Mouse (Mus musculus): ENCODE measurements at regions not wholly inside any gene's neighbourhood (a gene's known extent, or its start where the extent isn't known, plus 50 kb on each side); places are given as distances from the start of the nearest gene placed in this dataset.

- H3K79me2 ChIP-seq (replicated peaks; ENCODE audit: control insufficient read depth, insufficient read depth, low read length): no peaks in the 10 kb centered on the region
- TF ChIP-seq POLR2A (IDR thresholded peaks at IDR 0.05; ENCODE audit: insufficient read depth, low read depth, low read length) (no peak), CTCF (IDR thresholded peaks at IDR 0.05) (no peak), EP300 (IDR thresholded peaks at IDR 0.05; ENCODE audit: insufficient read depth, low read depth, low read length) (no peak)
- DNase-seq: no peak
- no peak overlapping the region for H3K9ac ChIP-seq (ENCODE audit: low read depth, low read length)
- H3K4me1 ChIP-seq (ENCODE audit: control insufficient read depth, insufficient read depth, low read length): no peaks in the 10 kb centered on the region
- H3K36me3 ChIP-seq (ENCODE audit: control insufficient read depth, insufficient read depth, low read length): no peaks in the 10 kb centered on the region
- H3K27ac ChIP-seq: no peak overlapping the region
- H3K4me3 ChIP-seq: no peak overlapping the region
- 68% methylated on average over 1 of the region's 1 CpGs for WGBS
- intact Hi-C loops (cut with DNase I): no loop called here
- H3K27me3 ChIP-seq (ENCODE audit: control insufficient read depth, insufficient read depth, low read length): peaks cover 1% of the 10 kb centered on the region; the same call in 1 of the 2 replicates
These were observed 184.5 kb upstream of the Id2 start for GRCm38 (mm10) chr12:25281438-25281837.

DNA sequence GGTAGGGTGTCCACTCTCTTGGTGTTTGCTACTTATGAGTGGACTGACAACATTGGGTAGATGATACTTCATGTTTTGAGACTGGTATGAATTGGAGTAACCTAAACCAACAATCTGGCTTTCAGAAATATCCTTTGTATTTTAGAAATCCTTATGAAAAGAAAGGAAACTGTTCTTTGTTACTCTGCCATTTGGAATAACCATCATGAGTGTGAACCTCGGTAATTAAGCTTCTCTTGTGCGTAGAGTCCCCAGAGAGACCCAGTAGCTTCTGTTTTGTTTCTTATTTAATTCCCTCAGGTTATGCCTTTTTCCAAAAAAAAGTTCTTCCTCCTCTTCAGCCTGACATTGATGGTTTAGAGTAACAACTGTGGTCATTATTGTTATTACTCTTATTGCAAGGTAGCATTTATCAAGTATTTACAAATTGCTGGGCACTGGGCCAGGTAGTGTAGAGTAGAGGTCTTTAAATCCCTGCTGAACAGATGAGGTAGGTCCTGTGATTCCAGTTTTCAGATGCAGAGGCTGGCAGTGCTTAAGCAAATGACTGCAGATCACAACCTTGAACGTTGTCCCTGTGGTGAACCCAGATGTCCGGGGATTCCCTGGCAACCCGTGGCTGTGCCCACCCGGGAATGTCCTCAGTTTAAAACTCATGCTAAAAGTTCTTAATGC lies 176.8 kb upstream of the Id2 start:
- Histone ChIP-seq H3K9ac (ENCODE audit: low read depth, low read length) (no peak overlapping the region), H3K36me3 (ENCODE audit: control insufficient read depth, insufficient read depth, low read length) (no peaks in the 10 kb centered on the region), H3K4me3 (no peak overlapping the region), H3K27me3 (ENCODE audit: control insufficient read depth, insufficient read depth, low read length) (no peaks in the 10 kb centered on the region), H3K27ac (no peak overlapping the region), H3K4me1 (ENCODE audit: control insufficient read depth, insufficient read depth, low read length) (no peaks in the 10 kb centered on the region; the same call in 1 of the 2 replicates), H3K79me2 (replicated peaks; ENCODE audit: control insufficient read depth, insufficient read depth, low read length) (no peaks in the 10 kb centered on the region)
- intact Hi-C loops (cut with DNase I): no loop called here
- no peak for DNase-seq
- WGBS: 48% methylated on average over 6 of the region's 6 CpGs
- TF ChIP-seq EP300 (IDR thresholded peaks at IDR 0.05; ENCODE audit: insufficient read depth, low read depth, low read length) (no peak), POLR2A (IDR thresholded peaks at IDR 0.05; ENCODE audit: insufficient read depth, low read depth, low read length) (no peak), CTCF (IDR thresholded peaks at IDR 0.05) (no peak)

DNA sequence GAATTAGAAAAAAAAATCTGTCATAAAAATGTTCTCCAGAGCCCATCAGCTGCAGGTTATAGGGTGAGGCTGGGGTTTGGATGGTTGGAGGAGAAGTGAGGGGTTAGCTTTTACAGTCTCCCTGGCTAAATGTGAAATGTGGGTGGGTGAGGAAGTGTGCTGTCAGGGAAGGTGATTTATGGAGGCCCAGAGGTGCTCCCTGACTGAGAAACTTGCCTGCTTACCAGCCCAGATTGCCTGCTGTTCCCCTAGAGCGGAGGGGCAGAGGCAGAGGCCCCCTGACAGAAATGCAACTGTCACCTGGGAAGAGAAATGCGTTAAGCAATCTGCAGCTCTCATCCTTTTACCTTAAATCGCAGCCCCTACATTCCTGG lies 175.8 kb upstream of the Id2 start:
- Histone ChIP-seq H3K79me2 (replicated peaks; ENCODE audit: control insufficient read depth, insufficient read depth, low read length) (no peaks in the 10 kb centered on the region), H3K27me3 (ENCODE audit: control insufficient read depth, insufficient read depth, low read length) (no peaks in the 10 kb centered on the region), H3K9ac (ENCODE audit: low read depth, low read length) (no peak overlapping the region), H3K27ac (no peak overlapping the region), H3K4me1 (ENCODE audit: control insufficient read depth, insufficient read depth, low read length) (no peaks in the 10 kb centered on the region; the same call in 1 of the 2 replicates), H3K4me3 (no peak overlapping the region), H3K36me3 (ENCODE audit: control insufficient read depth, insufficient read depth, low read length) (no peaks in the 10 kb centered on the region)
- intact Hi-C loops (cut with DNase I): no loop called here
- TF ChIP-seq POLR2A (IDR thresholded peaks at IDR 0.05; ENCODE audit: insufficient read depth, low read depth, low read length) (no peak), EP300 (IDR thresholded peaks at IDR 0.05; ENCODE audit: insufficient read depth, low read depth, low read length) (no peak), CTCF (IDR thresholded peaks at IDR 0.05) (no peak)
- no peak for DNase-seq
- 85% methylated on average over 3 of the region's 3 CpGs for WGBS

DNA sequence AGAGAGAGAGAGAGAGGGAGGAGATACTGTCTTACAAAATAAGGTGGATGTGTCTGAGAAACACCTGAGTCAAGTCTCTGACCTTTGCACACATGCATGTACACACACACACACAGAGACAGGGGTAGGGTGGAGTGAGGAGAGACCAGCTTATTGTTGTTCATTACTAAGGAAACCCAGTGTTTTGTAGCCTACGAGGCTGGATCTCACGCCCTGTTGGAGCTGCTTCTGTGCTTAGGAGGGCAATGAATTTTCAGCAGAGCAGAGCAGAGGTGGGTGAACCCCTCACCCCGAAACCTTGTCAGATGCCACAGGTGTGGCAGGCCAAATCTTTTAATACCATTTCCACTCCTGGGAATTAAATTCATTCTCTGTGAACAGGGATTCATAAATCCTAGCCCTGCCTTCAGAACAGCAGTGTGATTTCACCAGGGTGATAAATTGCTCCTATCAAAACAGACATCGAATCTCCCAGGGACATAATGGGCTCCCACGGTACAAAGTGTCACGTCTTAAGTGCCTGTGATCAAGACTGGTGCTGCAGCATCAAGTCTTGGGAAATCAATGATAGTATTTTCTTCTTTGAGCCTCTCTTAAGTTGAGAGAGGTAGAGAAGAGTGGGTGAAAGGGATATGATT lies 175.3 kb upstream of the Id2 start:
- intact Hi-C loops (cut with DNase I): no loop called here
- Histone ChIP-seq H3K79me2 (replicated peaks; ENCODE audit: control insufficient read depth, insufficient read depth, low read length) (no peaks in the 10 kb centered on the region), H3K27ac (no peak overlapping the region), H3K4me1 (ENCODE audit: control insufficient read depth, insufficient read depth, low read length) (no peaks in the 10 kb centered on the region; the same call in 1 of the 2 replicates), H3K36me3 (ENCODE audit: control insufficient read depth, insufficient read depth, low read length) (no peaks in the 10 kb centered on the region), H3K4me3 (no peak overlapping the region), H3K9ac (ENCODE audit: low read depth, low read length) (no peak overlapping the region), H3K27me3 (ENCODE audit: control insufficient read depth, insufficient read depth, low read length) (no peaks in the 10 kb centered on the region)
- WGBS: 71% methylated on average over 6 of the region's 6 CpGs
- no peak for TF ChIP-seq CTCF (IDR thresholded peaks at IDR 0.05)
- no peak for TF ChIP-seq EP300 (IDR thresholded peaks at IDR 0.05; ENCODE audit: insufficient read depth, low read depth, low read length)
- no peak for TF ChIP-seq POLR2A (IDR thresholded peaks at IDR 0.05; ENCODE audit: insufficient read depth, low read depth, low read length)
- DNase-seq: no peak

DNA sequence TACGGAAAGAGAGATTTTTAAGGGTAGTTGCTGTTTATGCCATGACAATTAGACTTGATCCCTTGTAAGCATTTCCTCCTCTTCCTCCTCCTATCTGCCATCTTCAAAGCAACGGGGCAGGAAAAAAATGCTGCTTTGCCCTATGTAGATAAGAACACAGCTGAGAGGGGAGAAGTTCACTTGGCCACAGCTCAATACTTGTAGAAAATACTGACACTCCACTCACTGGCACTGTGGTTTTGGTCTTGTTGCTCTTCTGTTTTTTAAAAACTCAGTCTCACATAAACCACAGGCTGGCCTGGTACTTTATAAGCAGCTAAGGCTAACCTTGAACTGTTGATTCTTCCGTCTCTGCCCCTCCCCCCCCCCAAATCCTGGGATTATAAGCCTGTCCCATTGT lies 172.9 kb upstream of the Id2 start:
- no peak for DNase-seq
- Histone ChIP-seq H3K79me2 (replicated peaks; ENCODE audit: control insufficient read depth, insufficient read depth, low read length) (no peaks in the 10 kb centered on the region), H3K27ac (no peak overlapping the region), H3K4me1 (ENCODE audit: control insufficient read depth, insufficient read depth, low read length) (no peaks in the 10 kb centered on the region; the same call in 1 of the 2 replicates), H3K9ac (ENCODE audit: low read depth, low read length) (no peak overlapping the region), H3K4me3 (no peak overlapping the region), H3K27me3 (ENCODE audit: control insufficient read depth, insufficient read depth, low read length) (no peaks in the 10 kb centered on the region), H3K36me3 (ENCODE audit: control insufficient read depth, insufficient read depth, low read length) (no peaks in the 10 kb centered on the region)
- TF ChIP-seq POLR2A (IDR thresholded peaks at IDR 0.05; ENCODE audit: insufficient read depth, low read depth, low read length): no peak
- WGBS: 61% methylated on average over 3 of the region's 3 CpGs
- intact Hi-C loops (cut with DNase I): no loop called here
